Mouse (Mus musculus): ENCODE data around the gene 3100002H09Rik. TPM values are rescaled to one million over a fixed set of nuclear protein-coding genes. Genes with fewer than 3 reads are reported as not detected.

Gene 3100002H09Rik
- not detected in 2 replicates for polyA plus RNA-seq (2021; fragmentation: Nextera tagmentation)
- long read RNA-seq, experiment 1 = 0 reads
- long read RNA-seq, experiment 2, partial matches to known transcripts = 0 of 1 reads
- long read RNA-seq, experiment 2, other reads (novel, unspliced or antisense) = 0 of 1 reads

GRCm38 (mm10) chr4:124610703-124611102 is at the start of gene 3100002H09Rik:
TSS of gene 3100002H09Rik (minus strand) at chr4:124610803.

GRCm38 (mm10) chr4:124656518-124656853 is 45.9 kb upstream of the 3100002H09Rik start, which contains the start of gene Pou3f1:
TSS of gene Pou3f1 (plus strand) at chr4:124656807.

Other genes with a start within 250 kb of the 3100002H09Rik start
- gene Pou3f1, start 46.0 kb upstream of the 3100002H09Rik start, polyA plus RNA-seq (2021; fragmentation: Nextera tagmentation) = 3.9 and 5.1 TPM in 2 replicates
- 30.2 and 34.0 TPM in 2 replicates for gene Utp11, start 82.8 kb upstream of the 3100002H09Rik start, polyA plus RNA-seq (2021; fragmentation: Nextera tagmentation)
- gene Fhl3, start 89.9 kb upstream of the 3100002H09Rik start, polyA plus RNA-seq (2021; fragmentation: Nextera tagmentation) = 0.60 and 0.63 TPM in 2 replicates
- gene Sf3a3, start 104.0 kb upstream of the 3100002H09Rik start, polyA plus RNA-seq (2021; fragmentation: Nextera tagmentation) = 39.4 and 41.9 TPM in 2 replicates
- gene Inpp5b, start 131.0 kb upstream of the 3100002H09Rik start, polyA plus RNA-seq (2021; fragmentation: Nextera tagmentation) = 5.7 and 6.1 TPM in 2 replicates
- 10.3 and 13.4 TPM in 2 replicates for gene Mtf1, start 191.3 kb upstream of the 3100002H09Rik start, polyA plus RNA-seq (2021; fragmentation: Nextera tagmentation)
- gene Yrdc, start 239.9 kb upstream of the 3100002H09Rik start, polyA plus RNA-seq (2021; fragmentation: Nextera tagmentation) = 5.0 and 49.2 TPM in 2 replicates
- gene 1110065P20Rik, start 240.4 kb upstream of the 3100002H09Rik start, polyA plus RNA-seq (2021; fragmentation: Nextera tagmentation) = 84.5 and 117 TPM in 2 replicates

All from left cerebral cortex, adult 6 months (tissue).